In genomic region chr11:109320361-109320933, GRCm38 (mm10) we compare ENCODE assay signal across 9 mouse cellular contexts. TPM values are rescaled to one million over a fixed set of nuclear protein-coding genes. Genes with fewer than 3 reads are reported as not detected.
A peak's percentile ranks its signal among the peaks of the same experiment; 100 is the strongest.
DNase-seq lines count a peak whose midpoint lies in the region; ATAC-seq and TF ChIP-seq lines count a peak whose summit lies in the region.
"Had no signal": no experiment of that assay in that cellular context is flagged by ENCODE, and none has a peak within 500 bp of the region (broad histone marks: within the 10 kb centered on the region; RNA-seq: fewer than 3 reads in every experiment).

No protein-coding gene starts in this region.

- peak; percentile 90 for ATAC-seq in neural tube, embryonic 14.5 days (ENCODE audit: low read depth)
- ATAC-seq in kidney, embryonic 14.5 days (ENCODE audit: low FRiP score, low TSS enrichment) = no peak

- H3K4me3 ChIP-seq in layer of hippocampus, adult 2 months = no peak overlapping the region
- H3K4me3 ChIP-seq in neural tube, embryonic 14.5 days (ENCODE audit: low read depth, low read length) = no peak overlapping the region
- H3K4me3 ChIP-seq in kidney, embryonic 14.5 days (ENCODE audit: low read length) = no peak overlapping the region
- H3K4me3 ChIP-seq: limb, embryonic 13.5 days had no signal

- no peaks in the 10 kb centered on the region for H3K36me3 ChIP-seq in neural tube, embryonic 14.5 days (ENCODE audit: control insufficient read depth, insufficient read depth, low read length)
- no peaks in the 10 kb centered on the region for H3K36me3 ChIP-seq in kidney, embryonic 14.5 days (ENCODE audit: control insufficient read depth, insufficient read depth, low read length)
- H3K36me3 ChIP-seq: limb, embryonic 13.5 days had no signal

- TF ChIP-seq CTCF in layer of hippocampus, adult 2 months (conservative IDR thresholded peaks at IDR 0.05) = no peak

- 32% methylated on average over 8 of the region's 8 CpGs for WGBS in neural tube, embryonic 14.5 days
- WGBS in kidney, embryonic 14.5 days = 61% methylated on average over 8 of the region's 8 CpGs

- peak; percentile 48 for DNase-seq in lung, postnatal 10 days
- no peak for DNase-seq in lung, postnatal 25 days (ENCODE audit: low spot score)
- peak; percentile 79 to 81 for DNase-seq in cerebellum, postnatal 36 days
- DNase-seq in layer of hippocampus, adult 2 months (ENCODE audit: low spot score in 2 of 2) = peak; percentile 62 to 78
- no peak for DNase-seq in spleen, postnatal 14 days (ENCODE audit: low spot score in 2 of 2)
- DNase-seq in spleen, adult 12 weeks (ENCODE audit: low spot score) = no peak

- peak overlapping the region; percentile 80 for H3K27ac ChIP-seq in layer of hippocampus, adult 2 months
- H3K27ac ChIP-seq in neural tube, embryonic 14.5 days (ENCODE audit: low read depth, low read length) = peak overlapping the region; percentile 16; the same call in 1 of the 2 replicates
- no peak overlapping the region for H3K27ac ChIP-seq in kidney, embryonic 14.5 days (ENCODE audit: low read depth, low read length)
- H3K27ac ChIP-seq: limb, embryonic 13.5 days had no signal

- no peaks in the 10 kb centered on the region for H3K9me3 ChIP-seq in neural tube, embryonic 14.5 days (ENCODE audit: control insufficient read depth, low read length)
- no peaks in the 10 kb centered on the region for H3K9me3 ChIP-seq in kidney, embryonic 14.5 days (ENCODE audit: control insufficient read depth, low read length)
- H3K9me3 ChIP-seq: limb, embryonic 13.5 days had no signal

- H3K4me1 ChIP-seq in neural tube, embryonic 14.5 days (ENCODE audit: control insufficient read depth, insufficient read depth, low read length) = no peaks in the 10 kb centered on the region
- no peaks in the 10 kb centered on the region for H3K4me1 ChIP-seq in kidney, embryonic 14.5 days (ENCODE audit: control insufficient read depth, insufficient read depth, low read length)

- H3K27me3 ChIP-seq in neural tube, embryonic 14.5 days (ENCODE audit: control insufficient read depth, insufficient read depth, low read length) = no peaks in the 10 kb centered on the region
- H3K27me3 ChIP-seq in kidney, embryonic 14.5 days (ENCODE audit: control insufficient read depth, insufficient read depth, low read length) = no peaks in the 10 kb centered on the region
- H3K27me3 ChIP-seq: limb, embryonic 13.5 days had no signal

- H3K4me2 ChIP-seq in neural tube, embryonic 14.5 days (ENCODE audit: low read depth, low read length) = no peak overlapping the region
- no peak overlapping the region for H3K4me2 ChIP-seq in kidney, embryonic 14.5 days (replicated peaks; ENCODE audit: low read depth, low read length)
- H3K4me2 ChIP-seq: limb, embryonic 13.5 days had no signal

- H3K9ac ChIP-seq in neural tube, embryonic 14.5 days (replicated peaks; ENCODE audit: low read depth, low read length) = 0 out of 2 replicates have a peak overlapping the region, but pooled peaks have one; percentile 11
- H3K9ac ChIP-seq in kidney, embryonic 14.5 days (ENCODE audit: low read depth, low read length) = no peak overlapping the region
- H3K9ac ChIP-seq: limb, embryonic 13.5 days had no signal

RNA-seq across cellular contexts. Expression of gene Rgs9, which starts 22.5 kb away (rescaled TPM):
- total RNA-seq in layer of hippocampus, adult 2 months (2021) = 10 to 100 TPM; 15.1 to 16.2 TPM
- 7.1 and 16.1 TPM in 2 replicates for polyA plus RNA-seq in neural tube, embryonic 14.5 days (2014; fragmentation: Nextera tagmentation; extraction: Ambion mirVana)
- 1.4 and 2.3 TPM in 2 replicates for polyA plus RNA-seq in kidney, embryonic 14.5 days (2014; fragmentation: Nextera tagmentation; extraction: Ambion mirVana)

RNA-seq across cellular contexts. Expression of gene Gna13, which starts 42.2 kb away (rescaled TPM):
- 10 to 100 TPM; 55.5 to 60.9 TPM for total RNA-seq in layer of hippocampus, adult 2 months (2021)
- polyA plus RNA-seq in neural tube, embryonic 14.5 days (2014; fragmentation: Nextera tagmentation; extraction: Ambion mirVana) = 23.0 and 23.2 TPM in 2 replicates
- 19.0 and 31.0 TPM in 2 replicates for polyA plus RNA-seq in kidney, embryonic 14.5 days (2014; fragmentation: Nextera tagmentation; extraction: Ambion mirVana)

Comparison
In these comparisons a context has a peak if more than half of its experiments do, and no peak if none do; other contexts are left out.
1. DNase-seq: peak in lung, postnatal 10 days (single experiment), cerebellum, postnatal 36 days (2 of 2) and layer of hippocampus, adult 2 months (2 of 2); none in lung, postnatal 25 days (single experiment), spleen, postnatal 14 days (0 of 2) and spleen, adult 12 weeks (single experiment).